Mouse (Mus musculus) cortical plate, adult 2 months (tissue): Measurements from ENCODE around the gene Pik3r2. TPM values are rescaled to one million over a fixed set of nuclear protein-coding genes. Genes with fewer than 3 reads are reported as not detected.

Experiments
- H3K27ac ChIP-seq: fragments of 200-500 bp; 2 replicates; pipeline ENCODE4 v1.5.1; 2012; ENCODE audit warnings: low read length, control low read depth, inconsistent platforms; ENCODE audit not compliant: insufficient read depth
- H3K4me1 ChIP-seq: fragments of 200-500 bp; 2 replicates; pipeline ENCODE4 v1.6.1; 2011; ENCODE audit warnings: low read length; ENCODE audit not compliant: control insufficient read depth, insufficient read depth
- H3K4me3 ChIP-seq: fragments of 200-500 bp; 2 replicates; pipeline ENCODE4 v1.5.1; 2011; ENCODE audit warnings: mild to moderate bottlenecking, low read length, control low read depth; ENCODE audit not compliant: insufficient read depth
- CTCF ChIP-seq: fragments of 200-500 bp; IDR thresholded peaks from 2 replicates; pipeline ENCODE4 v1.5.1; 2011; ENCODE audit warnings: mild to moderate bottlenecking, control low read depth, low read length; ENCODE audit not compliant: insufficient read depth; ENCODE audit errors: extremely low read depth
- POLR2A ChIP-seq: fragments of 200-500 bp; IDR thresholded peaks from 2 replicates; pipeline ENCODE4 v1.6.1; 2011; ENCODE audit warnings: mild to moderate bottlenecking, low read length, control low read depth; ENCODE audit not compliant: insufficient read depth; ENCODE audit errors: extremely low read depth
- polyA plus RNA-seq: library from polyadenylated mRNA; depleted of rRNA; stranded (reverse); fragments of >200 nt; gene quantifications from 2 replicates; pipeline ENCODE4 v1.2.3, GENCODE M21; 2012

Pik3r2 gene
- polyA plus RNA-seq, 1 experiment, result 177 TPM

GRCm38 (mm10) chr8:70792700-70793099, 16.2 kb upstream of the Pik3r2 start:
- peaks cover 5% of the 10 kb centered on the region; the same call in 1 of the 2 replicates for H3K4me1 ChIP-seq
- TF ChIP-seq CTCF (no peak), POLR2A (no peak)

GRCm38 (mm10) chr8:70791975-70792691, 15.6 kb upstream of the Pik3r2 start:
- Histone ChIP-seq H3K27ac (peak overlapping the region; percentile 58), H3K4me1 (peaks cover 5% of the 10 kb centered on the region; the same call in 1 of the 2 replicates), H3K4me3 (peak overlapping the region; percentile 39)
- TF ChIP-seq POLR2A (peak; percentile 53), CTCF (no peak)

More at GRCm38 (mm10) chr8:70792700-70793099, 16.2 kb upstream of the Pik3r2 start:
- peak overlapping the region; percentile 39 for H3K4me3 ChIP-seq
- peak overlapping the region; percentile 58 for H3K27ac ChIP-seq

DNA sequence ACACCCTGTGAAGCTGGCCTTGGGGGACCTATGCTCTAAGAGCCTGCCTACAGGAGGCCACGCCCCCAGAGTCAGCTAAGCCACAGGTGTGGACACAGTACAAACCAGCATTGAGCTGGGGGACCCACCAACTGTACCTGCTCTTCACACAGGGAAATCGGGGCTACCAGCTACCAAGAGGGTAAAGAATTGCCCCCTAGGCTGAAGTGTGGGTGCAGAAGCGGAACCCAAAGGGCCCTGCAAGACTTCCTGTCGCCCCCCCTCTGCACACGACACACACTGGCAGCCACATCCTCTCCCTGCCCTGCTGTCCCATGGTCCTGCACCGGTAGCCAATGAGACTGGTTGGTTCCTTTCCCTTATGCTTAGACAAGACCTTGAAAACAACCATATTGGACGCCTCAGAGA, 14.8 kb upstream of the Pik3r2 start:
- TF ChIP-seq CTCF, result no peak
- TF ChIP-seq POLR2A, result 0 out of 2 replicates have a peak, but pooled peaks have one; percentile 16
- peak overlapping the region; percentile 39 for H3K4me3 ChIP-seq

GRCm38 (mm10) chr8:70790846-70791245, 14.3 kb upstream of the Pik3r2 start:
- Histone ChIP-seq H3K4me3 (peak overlapping the region; percentile 39), H3K4me1 (peaks cover 5% of the 10 kb centered on the region; the same call in 1 of the 2 replicates), H3K27ac (peak overlapping the region; percentile 31)
- TF ChIP-seq POLR2A, result no peak
- TF ChIP-seq CTCF, result no peak

More for the DNA sequence above, 14.8 kb upstream of the Pik3r2 start:
- Histone ChIP-seq H3K4me1 (peaks cover 5% of the 10 kb centered on the region; the same call in 1 of the 2 replicates), H3K27ac (peak overlapping the region; percentile 31)

DNA sequence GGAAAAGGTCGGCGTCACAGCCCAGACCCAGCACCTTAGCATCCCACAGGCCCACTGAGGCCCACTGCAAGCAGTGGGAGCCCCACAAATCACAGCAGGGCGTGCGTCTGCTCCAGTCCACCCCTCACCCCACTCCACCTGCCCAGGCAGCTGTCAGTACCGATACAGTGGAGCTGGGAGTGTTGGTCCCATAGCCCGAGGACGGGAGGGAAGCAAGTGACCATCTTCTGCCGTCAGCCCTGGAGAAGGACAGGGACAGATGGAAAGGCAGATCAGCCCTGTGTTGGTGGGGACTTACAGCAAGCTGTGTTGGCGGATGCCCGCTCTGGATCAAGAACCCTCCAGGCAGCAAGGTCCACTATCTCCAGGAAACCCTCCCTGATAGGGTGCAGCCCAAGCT, 12.5 kb upstream of the Pik3r2 start:
- no peak overlapping the region for H3K4me3 ChIP-seq
- TF ChIP-seq POLR2A (no peak), CTCF (no peak)
- H3K4me1 ChIP-seq, result peaks cover 2% of the 10 kb centered on the region; the same call in 1 of the 2 replicates
- H3K27ac ChIP-seq, result no peak overlapping the region

- peaks cover 2% of the 10 kb centered on the region; the same call in 1 of the 2 replicates for H3K4me1 ChIP-seq
- H3K4me3 ChIP-seq, result no peak overlapping the region
- TF ChIP-seq CTCF (no peak), POLR2A (no peak)
- H3K27ac ChIP-seq, result no peak overlapping the region
These were observed 11.6 kb upstream of the Pik3r2 start for GRCm38 (mm10) chr8:70787941-70788667.

- no peak overlapping the region for H3K27ac ChIP-seq
- H3K4me3 ChIP-seq, result no peak overlapping the region
- H3K4me1 ChIP-seq, result no peaks in the 10 kb centered on the region
- TF ChIP-seq POLR2A (no peak), CTCF (no peak)
These were observed 10.5 kb upstream of the Pik3r2 start for GRCm38 (mm10) chr8:70787051-70787445.

- no peaks in the 10 kb centered on the region for H3K4me1 ChIP-seq
- H3K4me3 ChIP-seq, result no peak overlapping the region
- H3K27ac ChIP-seq, result no peak overlapping the region
- no peak for TF ChIP-seq POLR2A
- TF ChIP-seq CTCF, result no peak
These were observed 10.0 kb upstream of the Pik3r2 start for GRCm38 (mm10) chr8:70786291-70787050.

DNA sequence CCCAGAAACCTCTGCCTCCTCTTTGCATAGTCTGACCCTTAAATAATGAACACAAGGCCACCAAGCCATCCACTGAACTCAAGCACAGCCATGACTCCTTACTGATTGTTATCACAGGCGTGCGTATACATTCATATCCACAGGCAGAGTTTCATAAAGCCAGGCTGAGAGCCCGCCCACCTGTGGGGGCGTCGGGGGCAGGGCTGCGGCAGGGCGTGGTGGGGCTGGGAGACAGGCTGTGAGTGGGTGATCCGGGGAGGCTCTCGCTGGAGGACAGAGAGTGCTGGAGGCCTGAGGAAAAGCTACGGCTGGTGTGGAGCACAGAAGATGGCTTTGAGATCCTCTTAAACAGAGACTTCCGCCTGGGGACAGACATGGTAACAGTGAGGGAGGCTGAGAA, 3.6 kb upstream of the Pik3r2 start:
- no peak overlapping the region for H3K4me3 ChIP-seq
- H3K4me1 ChIP-seq, result peaks cover 6% of the 10 kb centered on the region; the same call in 1 of the 2 replicates
- H3K27ac ChIP-seq, result no peak overlapping the region
- no peak for TF ChIP-seq POLR2A
- TF ChIP-seq CTCF, result no peak
